Mouse (Mus musculus) kidney, postnatal 36 days (tissue): ENCODE results near the gene Gse1.
"Not testable (repeated sequence)": the region's sequence is repeated elsewhere in the genome, so short reads cannot be mapped to it uniquely, and the experiment has no call there.

ENCODE experiments used
- DNase-seq, 2 experiments: peaks; one replicate each; pipeline ENCODE4 v3.0.0; 2021 to 2022; ENCODE audit warnings: mixed read lengths in 2 of 2

The Gse1 gene

GRCm38 (mm10) chr8:120327131-120327554 is 98.9 kb downstream of the Gse1 start:
- peak; percentile 56 to 78 for DNase-seq

- no peak for DNase-seq
Measured at GRCm38 (mm10) chr8:120328361-120329022, 100.2 kb downstream of the Gse1 start.

DNA sequence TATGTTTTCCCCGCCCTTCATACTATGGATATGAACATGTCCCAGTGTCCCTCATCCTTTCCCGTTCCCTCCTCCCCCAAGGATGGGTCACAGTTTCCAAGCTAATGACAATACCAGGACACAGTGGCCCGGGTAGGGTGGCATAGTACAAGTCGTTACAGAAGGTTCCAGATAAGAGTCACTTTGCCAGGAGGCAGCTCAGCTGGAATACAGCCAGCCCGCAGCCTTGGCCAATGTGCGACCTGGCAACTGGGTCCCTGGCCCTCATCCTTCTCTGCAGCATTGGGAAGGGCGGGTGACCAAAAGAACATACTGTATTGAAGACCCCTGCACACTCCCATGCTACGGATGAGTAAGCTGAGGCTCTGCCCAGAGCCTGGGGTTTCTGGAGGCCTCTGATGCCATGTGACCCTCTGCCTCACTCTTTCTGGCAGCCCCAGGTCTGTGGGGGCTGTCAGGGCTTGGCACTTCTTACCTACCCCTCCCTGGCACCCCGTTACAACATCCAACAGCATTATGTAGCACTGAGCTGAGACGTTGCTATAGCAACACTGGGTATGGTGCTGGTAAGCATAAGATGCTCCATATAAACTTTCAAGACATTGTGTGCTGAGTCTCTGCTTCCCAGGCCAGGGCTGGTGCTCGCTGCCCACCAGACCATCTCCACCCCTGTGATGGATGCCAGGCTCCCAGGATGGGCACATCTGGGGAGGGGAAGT is 100.9 kb downstream of the Gse1 start:
- no peak for DNase-seq

DNA sequence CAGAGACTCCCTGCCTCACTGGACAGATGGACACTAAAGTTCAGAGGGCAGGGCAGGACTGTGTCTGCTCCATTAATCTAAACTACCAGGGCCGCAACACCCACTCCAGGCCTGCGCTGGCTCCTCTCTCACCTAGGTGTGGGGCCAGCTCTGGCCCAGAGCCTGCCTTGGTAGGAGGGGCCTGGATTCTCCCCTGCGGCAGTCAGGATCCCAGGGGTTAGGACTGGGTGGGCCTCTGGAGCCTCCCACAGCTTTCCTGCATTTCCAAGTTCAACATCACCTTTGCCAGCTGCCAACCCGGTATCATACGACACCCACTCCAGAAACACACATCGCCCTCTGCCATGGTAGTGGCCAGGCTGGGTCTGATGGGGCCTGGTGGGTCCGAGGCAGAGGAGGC is 102.8 kb downstream of the Gse1 start:
- DNase-seq: no peak

DNA sequence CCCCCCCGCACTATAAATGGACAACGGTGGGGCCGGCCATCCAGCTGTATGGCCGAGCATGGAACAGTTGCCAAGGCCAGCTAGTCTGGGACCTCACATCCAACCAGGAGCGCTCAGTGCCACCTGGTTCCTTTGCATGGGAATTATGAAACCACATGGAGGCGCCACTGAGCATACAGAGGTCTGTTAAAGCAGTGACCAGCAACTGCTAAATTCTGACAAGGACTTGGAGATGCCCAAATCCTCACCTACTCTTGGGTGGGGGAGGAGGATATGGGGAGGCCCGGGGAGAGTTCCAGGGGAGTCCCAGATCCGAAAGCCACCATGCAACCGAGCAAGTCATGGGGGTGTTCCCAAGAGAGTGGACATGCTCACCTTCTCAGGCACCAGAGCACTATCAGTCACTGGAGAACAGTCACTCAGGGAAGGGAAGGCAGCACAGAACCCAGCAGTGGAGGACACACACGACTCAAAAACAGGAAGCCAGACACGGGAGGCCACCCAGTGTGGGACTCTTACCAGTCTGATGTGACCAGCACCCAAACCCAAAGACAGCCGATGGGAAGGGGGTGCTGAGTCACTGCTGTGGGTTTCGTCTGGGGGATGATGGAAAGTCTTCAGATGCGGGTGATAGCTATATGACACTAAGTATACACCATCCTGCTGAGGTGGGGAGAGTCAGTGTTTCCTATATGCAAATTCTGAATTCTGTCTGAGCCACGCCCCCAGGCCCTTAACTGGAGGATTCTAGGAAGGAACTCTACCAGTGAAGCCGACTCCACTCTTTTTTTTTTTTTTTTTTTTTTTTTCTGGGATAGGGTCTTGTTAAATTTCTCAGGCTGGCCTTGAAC is 104.3 kb downstream of the Gse1 start:
- DNase-seq: peak in 1 of 2 experiments; percentile 67

DNA sequence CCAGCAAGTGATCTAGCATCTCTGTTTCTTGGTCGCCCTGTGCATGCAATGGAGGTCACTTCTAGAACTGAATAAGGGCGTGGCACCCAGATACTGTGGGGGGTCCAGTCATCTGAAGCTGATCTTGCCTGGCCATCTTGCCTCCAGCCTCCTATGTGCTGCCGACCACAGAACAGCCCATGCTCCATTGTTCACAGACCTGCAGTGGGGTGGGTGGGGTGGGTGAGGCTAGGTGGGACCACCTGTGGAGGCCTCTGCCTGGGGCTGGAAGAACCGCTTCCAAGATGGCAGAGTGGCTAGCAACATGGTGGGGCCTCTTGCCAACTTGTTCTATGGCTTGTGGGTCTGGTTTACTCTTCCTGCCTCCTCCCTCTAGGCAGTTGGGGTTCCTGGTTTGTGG is 105.4 kb downstream of the Gse1 start:
- DNase-seq: no peak

DNA sequence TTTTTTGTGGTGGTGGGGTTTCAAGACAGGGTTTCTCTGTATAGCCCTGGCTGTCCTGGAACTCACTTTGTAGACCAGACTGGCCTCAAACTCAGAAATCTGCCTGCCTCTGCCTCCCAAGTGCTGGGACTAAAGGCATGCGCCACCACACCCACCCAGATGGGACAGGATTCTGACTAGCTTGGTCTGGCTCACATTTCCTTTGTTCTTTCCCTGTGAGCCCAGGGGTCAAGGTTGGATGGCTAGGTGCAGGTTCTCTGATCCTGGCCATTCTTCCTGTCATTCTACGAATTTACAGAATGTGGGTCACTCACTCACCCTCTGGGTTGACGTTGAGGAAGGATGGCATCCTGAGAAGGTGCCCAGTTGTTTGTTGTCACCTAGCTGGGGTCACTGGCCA is 106.0 kb downstream of the Gse1 start:
- DNase-seq: not testable (repeated sequence)

- peak in 1 of 2 experiments; percentile 60 for DNase-seq
Measured at GRCm38 (mm10) chr8:120334878-120335261, 106.6 kb downstream of the Gse1 start.

DNA sequence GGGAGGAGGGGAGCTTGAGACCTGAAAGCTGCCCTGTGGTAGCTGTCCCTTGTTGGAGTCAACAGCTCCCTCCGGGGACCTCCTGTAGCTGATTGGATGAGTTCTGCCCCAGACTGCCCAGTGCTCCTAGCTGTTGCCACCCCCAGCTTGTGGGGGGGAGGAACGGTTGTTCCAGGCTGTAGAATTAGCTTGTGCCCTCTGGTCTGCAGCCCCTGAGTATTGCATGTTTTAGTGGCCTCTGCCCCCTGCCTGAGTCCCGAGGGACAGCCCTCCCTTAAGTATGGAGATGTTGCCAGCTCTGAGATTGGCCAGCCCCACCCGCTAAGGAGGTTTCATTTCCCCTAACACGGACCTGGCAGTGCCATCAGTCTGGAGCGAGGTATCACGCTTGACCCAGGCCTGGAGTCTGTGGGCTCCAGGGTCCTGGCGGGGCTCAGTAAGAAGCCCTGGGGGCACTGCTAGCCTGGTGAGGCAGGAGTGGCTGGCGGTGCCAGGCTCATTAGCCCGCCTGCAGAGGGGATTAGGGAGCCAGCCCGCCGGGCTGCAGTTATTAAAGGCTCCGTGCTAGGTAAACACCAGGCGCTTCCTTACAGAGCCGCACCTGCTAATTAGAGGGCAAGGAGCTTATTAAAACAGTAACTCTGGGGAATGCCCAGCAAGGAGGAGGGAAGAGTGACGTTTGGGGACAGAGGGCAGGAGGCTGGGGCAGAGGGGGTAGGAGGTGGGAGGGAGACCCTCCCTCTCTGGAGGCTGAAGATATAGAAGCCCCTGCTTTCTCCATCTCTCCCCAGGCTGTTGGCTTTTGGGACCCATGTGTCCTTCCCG is 107.2 kb downstream of the Gse1 start:
- peak in 1 of 2 experiments; percentile 23 for DNase-seq

DNA sequence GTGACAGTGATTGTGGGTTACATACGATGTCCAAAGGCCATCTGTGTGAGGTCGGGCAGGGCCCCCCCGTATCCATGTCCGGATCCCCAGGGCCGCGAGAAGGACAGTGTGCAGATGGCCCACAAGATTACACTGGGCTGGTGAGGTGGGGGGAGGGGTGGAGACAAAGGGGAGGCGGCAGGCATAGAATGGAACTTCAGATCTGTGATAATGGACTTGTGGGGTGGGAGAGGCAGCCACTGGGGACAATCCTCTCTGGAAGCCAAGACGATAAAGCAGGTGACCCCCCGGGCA is 107.8 kb downstream of the Gse1 start:
- no peak for DNase-seq

DNA sequence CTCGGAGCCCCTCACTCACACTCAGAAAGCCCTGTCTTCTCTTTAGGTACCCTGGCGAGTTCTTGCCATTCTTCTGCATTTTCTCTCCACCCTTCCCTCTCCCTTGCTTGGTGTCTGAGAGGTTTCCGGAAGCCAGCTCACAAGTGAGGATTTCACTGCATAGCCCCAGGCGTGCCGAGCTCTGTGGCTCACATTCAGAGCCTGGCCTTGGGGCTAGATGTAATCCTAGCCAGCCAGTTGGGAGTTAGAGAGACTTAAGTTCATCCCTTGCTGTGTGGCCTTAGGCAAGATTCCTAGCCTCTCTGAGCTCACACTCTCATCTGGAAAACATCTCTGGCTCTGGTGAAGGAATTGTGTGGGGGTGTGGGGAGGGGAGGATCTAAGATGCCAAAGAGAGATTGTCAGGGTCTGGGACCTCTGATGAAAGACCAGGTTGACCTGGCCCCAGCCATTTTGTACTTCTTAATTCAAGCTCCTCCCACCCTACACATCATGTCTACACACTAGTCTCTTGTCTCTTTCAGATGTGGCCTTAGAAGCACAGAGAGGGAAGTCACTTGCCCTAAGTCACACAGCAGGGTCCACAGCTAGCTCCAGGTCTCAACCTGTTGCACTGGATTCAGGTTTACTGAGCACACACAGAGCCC is 108.8 kb downstream of the Gse1 start:
- no peak for DNase-seq

GRCm38 (mm10) chr8:120337627-120338026 is 109.4 kb downstream of the Gse1 start:
- DNase-seq: no peak

DNA sequence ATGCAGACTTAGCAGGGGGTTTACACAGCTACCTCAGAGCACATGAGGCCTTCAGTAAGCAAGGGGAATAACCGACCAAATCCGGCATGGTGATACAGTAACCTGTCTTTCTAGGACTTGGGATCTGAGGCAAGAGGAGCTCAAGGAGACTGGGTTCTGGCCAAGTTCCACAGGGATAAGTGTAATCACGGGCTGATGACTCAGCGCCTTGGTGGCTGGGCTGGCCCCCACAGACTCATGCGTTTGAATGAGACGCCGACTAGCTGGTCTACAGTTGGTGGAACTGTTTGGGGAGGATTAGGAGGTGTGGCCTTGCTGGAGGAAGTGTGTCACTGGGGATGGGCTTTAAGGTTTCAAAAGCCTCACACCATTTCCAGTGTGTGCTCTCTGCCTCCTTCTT is 110.4 kb downstream of the Gse1 start:
- DNase-seq: no peak

GRCm38 (mm10) chr8:120339743-120340142 is 111.5 kb downstream of the Gse1 start:
- DNase-seq: peak; percentile 88

DNA sequence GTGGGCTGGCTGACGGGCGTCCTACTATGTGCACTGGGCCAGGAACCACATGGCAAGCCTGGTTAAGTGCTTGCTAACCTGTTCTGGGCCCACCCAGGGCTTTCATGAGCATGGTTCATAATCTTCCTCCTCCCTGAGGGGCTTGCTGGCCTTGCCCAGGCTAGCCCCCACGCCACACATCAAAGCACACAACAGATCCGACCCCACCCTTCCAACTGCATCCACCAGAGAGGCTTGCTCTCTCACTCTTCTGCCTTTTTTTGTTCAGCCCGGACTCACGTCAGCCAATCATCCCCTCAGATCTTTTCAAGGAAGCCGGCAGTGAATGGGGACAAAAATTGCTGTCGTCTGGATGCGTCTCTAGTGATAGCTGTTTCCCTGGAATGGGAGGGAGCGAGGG is 112.9 kb downstream of the Gse1 start:
- DNase-seq: no peak

GRCm38 (mm10) chr8:120342847-120343548 is 114.7 kb downstream of the Gse1 start:
- DNase-seq: no peak

- DNase-seq: no peak
Measured at GRCm38 (mm10) chr8:120343582-120343981, 115.3 kb downstream of the Gse1 start.

GRCm38 (mm10) chr8:120344166-120344565 is 115.9 kb downstream of the Gse1 start:
- DNase-seq: no peak

GRCm38 (mm10) chr8:120344583-120344982 is 116.3 kb downstream of the Gse1 start:
- no peak for DNase-seq

DNA sequence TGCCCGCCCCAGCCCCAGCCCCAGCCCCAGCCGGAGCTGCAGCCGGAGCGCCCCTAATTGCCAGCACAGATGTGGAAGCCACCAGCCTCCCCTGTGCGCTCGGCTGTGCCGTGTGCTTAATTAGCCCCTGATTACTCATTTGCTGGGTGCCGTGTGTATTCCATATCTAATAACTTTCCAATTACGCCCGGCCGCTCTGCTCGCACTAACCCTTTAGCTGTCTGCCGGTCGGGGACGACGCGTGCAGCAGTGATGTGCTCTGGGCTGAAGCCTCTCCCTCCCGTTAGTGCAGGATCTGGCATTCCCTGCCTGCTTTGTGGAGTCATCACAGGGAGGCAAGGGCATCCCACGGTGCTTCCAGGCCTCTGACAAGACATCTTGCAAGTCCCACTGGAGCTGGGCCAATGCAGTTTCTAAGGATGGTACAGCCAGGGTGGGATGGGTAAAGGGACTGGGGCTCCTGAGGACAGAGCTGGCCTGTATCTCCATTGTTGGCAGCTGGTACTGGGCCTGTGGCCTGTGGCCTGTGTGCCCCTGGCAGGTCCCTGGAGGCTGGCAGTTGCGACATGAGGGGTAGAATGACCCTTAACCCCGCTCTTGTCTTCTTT is 119.6 kb downstream of the Gse1 start:
- peak in 1 of 2 experiments; percentile 22 for DNase-seq

DNA sequence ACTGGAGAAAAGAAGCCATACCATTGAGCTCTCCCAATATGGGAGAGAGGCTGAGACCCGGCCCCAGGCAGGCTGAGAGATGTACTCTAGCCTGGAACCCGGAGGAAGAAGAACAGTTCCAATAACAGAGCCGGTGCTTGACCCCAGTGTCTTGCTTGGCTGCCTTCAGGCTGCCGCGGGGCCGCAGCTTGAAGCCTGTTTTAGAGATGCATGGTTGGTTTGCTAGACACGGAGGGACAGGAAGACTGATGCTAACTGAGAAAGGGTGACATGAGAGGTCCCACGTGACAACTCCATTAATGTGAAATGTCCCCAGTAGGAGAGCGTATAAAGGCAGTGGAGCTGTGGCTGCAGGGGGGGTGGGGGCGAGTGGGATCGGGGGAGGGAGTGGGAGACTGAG is 120.7 kb downstream of the Gse1 start:
- DNase-seq: peak in 1 of 2 experiments; percentile 39
